Mouse (Mus musculus): ENCODE measurements at regions not wholly inside any gene's neighbourhood (a gene's known extent, or its start where the extent isn't known, plus 50 kb on each side); places are given as distances from the start of the nearest gene placed in this dataset.

GRCm38 (mm10) chrX:115359111-115359510 is 451.7 kb downstream of the Ube2dnl2 start:
- DNase-seq (ENCODE audit: low read depth, low spot score), result peak; percentile 37

- peak; percentile 1 for DNase-seq (ENCODE audit: low read depth, low spot score)
These were observed 489.0 kb downstream of the Ube2dnl2 start for GRCm38 (mm10) chrX:115396373-115396772.

All from ZHBTc4 (cell line).